Mouse (Mus musculus): ENCODE measurements around the gene Gbp5. TPM values are rescaled to one million over a fixed set of nuclear protein-coding genes. Genes with fewer than 3 reads are reported as not detected.
"Not testable (repeated sequence)": the region's sequence is repeated elsewhere in the genome, so short reads cannot be mapped to it uniquely, and the experiment has no call there.

Gbp5 gene
- polyA plus RNA-seq, 2 experiments from 2014 or later: 18.3 to 29.5 TPM

GRCm38 (mm10) chr3:142542776-142543175, 49.0 kb downstream of the Gbp5 start:
- ATAC-seq: not testable (repeated sequence)

- peak; percentile 72 for ATAC-seq
Observed at GRCm38 (mm10) chr3:142546690-142547089, 52.9 kb downstream of the Gbp5 start.

GRCm38 (mm10) chr3:142550052-142550676, 56.4 kb downstream of the Gbp5 start:
- ATAC-seq: peak; percentile 68

GRCm38 (mm10) chr3:142554601-142555000, 60.8 kb downstream of the Gbp5 start:
- ATAC-seq: no peak

- no peak for ATAC-seq
Observed at GRCm38 (mm10) chr3:142555623-142556022, 61.8 kb downstream of the Gbp5 start.

GRCm38 (mm10) chr3:142559632-142560228, 66.0 kb downstream of the Gbp5 start, which contains the start of gene Gbp3:
Gene Gbp3 (plus strand): TSS chr3:142560026.
- ATAC-seq: peak; percentile 51

- ATAC-seq: peak; percentile 85
Observed at GRCm38 (mm10) chr3:142560296-142560948, 66.6 kb downstream of the Gbp5 start.

GRCm38 (mm10) chr3:142561045-142561646, 67.4 kb downstream of the Gbp5 start:
- peak; percentile 4 for ATAC-seq

- ATAC-seq: no peak
Observed at GRCm38 (mm10) chr3:142561666-142562065, 67.9 kb downstream of the Gbp5 start.

- ATAC-seq: not testable (repeated sequence)
Observed at GRCm38 (mm10) chr3:142567490-142567889, 73.7 kb downstream of the Gbp5 start.

- ATAC-seq: no peak
Observed at GRCm38 (mm10) chr3:142570738-142571137, 77.0 kb downstream of the Gbp5 start.

Other genes with a start within 250 kb of the Gbp5 start
- gene Pdlim5, start 98.3 kb upstream of the Gbp5 start, polyA plus RNA-seq (2017; shearing (Covaris generic)): 10 to 100 TPM; 21.1 to 24.0 TPM
- gene Gbp7, start 36.4 kb downstream of the Gbp5 start, polyA plus RNA-seq (2017; shearing (Covaris generic)): 100 to 1,000 TPM; 242 to 294 TPM
- 100 to 1,000 TPM; 101 to 122 TPM for gene Gbp3, start 66.0 kb downstream of the Gbp5 start, polyA plus RNA-seq (2017; shearing (Covaris generic))
- gene Gbp2b, start 100.9 kb downstream of the Gbp5 start, polyA plus RNA-seq (2017; shearing (Covaris generic)): 10 to 100 TPM; 27.5 to 35.1 TPM
- gene Gbp2, start 126.6 kb downstream of the Gbp5 start, polyA plus RNA-seq (2017; shearing (Covaris generic)): 100 to 1,000 TPM; 157 to 166 TPM
- gene Kyat3, start 207.1 kb downstream of the Gbp5 start, polyA plus RNA-seq (2017; shearing (Covaris generic)): 1 to 10 TPM; 5.5 to 7.8 TPM

All from CD4-positive, CD25-positive, alpha-beta regulatory T cell, adult 4 months (primary cell).